Mouse (Mus musculus) thymus, adult 2 months (tissue): ENCODE measurements around the gene Map4k1.

Experiments
- CTCF ChIP-seq: fragments of 200-500 bp; IDR thresholded peaks from 2 replicates; pipeline ENCODE4 v1.5.1; 2012; ENCODE audit warnings: mild to moderate bottlenecking, control low read depth, low read length, moderate library complexity, borderline replicate concordance; ENCODE audit not compliant: control insufficient read depth, poor library complexity, insufficient read depth; ENCODE audit errors: extremely low read depth
- POLR2A ChIP-seq: fragments of 200-500 bp; IDR thresholded peaks from 2 replicates; pipeline ENCODE4 v1.6.1; 2012; ENCODE audit warnings: mild to moderate bottlenecking, low read length, control low read depth, moderate library complexity; ENCODE audit not compliant: control insufficient read depth, poor library complexity, insufficient read depth; ENCODE audit errors: extremely low read depth

- TF ChIP-seq CTCF (no peak), POLR2A (no peak)
Observed at GRCm38 (mm10) chr7:29041194-29041593, 59.3 kb downstream of the Map4k1 start.
